Mouse (Mus musculus): Measurements from ENCODE around the gene Senp6. TPM values are rescaled to one million over a fixed set of nuclear protein-coding genes. Genes with fewer than 3 reads are reported as not detected.

Gene Senp6
- total and polyA plus RNA-seq, 2 experiments from 2014 or later, result 28.9 to 54.1 TPM

DNA sequence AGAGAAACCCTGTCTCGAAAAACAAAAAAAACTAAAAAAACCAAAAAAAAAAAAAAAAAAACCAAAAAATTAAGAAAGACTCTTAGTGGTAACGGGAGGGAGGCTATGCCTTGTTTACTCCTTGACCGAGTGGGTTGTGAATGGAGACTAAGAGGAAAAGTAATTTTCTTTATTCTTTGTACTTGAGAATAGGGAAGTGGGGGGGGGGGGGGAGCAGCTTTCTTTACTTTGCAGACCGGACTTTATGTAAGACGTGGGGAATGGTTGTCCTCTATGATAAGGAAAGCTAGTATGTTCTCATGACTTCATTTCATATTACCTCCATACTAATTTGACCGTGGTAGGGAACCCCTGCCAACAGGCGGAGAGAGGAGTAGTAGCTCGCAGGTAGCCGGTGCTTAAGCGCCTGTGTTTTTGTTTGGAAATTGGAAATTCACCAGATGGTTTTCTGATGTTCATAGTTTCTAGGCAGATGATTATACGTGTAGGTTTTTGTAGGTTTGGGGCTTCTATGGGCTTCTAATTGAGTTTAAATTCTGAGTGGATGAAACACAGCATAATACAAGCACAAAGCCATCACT lies 2.1 kb downstream of the Senp6 start:
- Histone ChIP-seq H3K4me2 (ENCODE audit: low read depth, low read length) (peak overlapping the region; percentile 73), H3K4me3 (ENCODE audit: low read depth, low read length) (peak overlapping the region; percentile 81), H3K9me3 (replicated peaks; ENCODE audit: control insufficient read depth, low read length) (peaks cover 9% of the 10 kb centered on the region; the same call in 1 of the 2 replicates), H3K36me3 (replicated peaks; ENCODE audit: control insufficient read depth, insufficient read depth, low read length) (no peaks in the 10 kb centered on the region), H3K27me3 (ENCODE audit: control insufficient read depth, insufficient read depth, low read length) (no peaks in the 10 kb centered on the region), H3K9ac (replicated peaks; ENCODE audit: low read depth, low read length) (peak overlapping the region; percentile 100), H3K27ac (ENCODE audit: low read depth) (no peak overlapping the region), H3K4me1 (ENCODE audit: control insufficient read depth, insufficient read depth) (peaks cover 32% of the 10 kb centered on the region)
- DNase-seq (ENCODE audit: low spot score), result no peak
- no peak for TF ChIP-seq EP300 (IDR thresholded peaks at IDR 0.05; ENCODE audit: low read depth)
- no peak for TF ChIP-seq CTCF (IDR thresholded peaks at IDR 0.05; ENCODE audit: low read depth)
- ATAC-seq (ENCODE audit: insufficient read depth, low read depth), result no peak
- WGBS, result 18% methylated on average over 11 of the region's 11 CpGs

DNA sequence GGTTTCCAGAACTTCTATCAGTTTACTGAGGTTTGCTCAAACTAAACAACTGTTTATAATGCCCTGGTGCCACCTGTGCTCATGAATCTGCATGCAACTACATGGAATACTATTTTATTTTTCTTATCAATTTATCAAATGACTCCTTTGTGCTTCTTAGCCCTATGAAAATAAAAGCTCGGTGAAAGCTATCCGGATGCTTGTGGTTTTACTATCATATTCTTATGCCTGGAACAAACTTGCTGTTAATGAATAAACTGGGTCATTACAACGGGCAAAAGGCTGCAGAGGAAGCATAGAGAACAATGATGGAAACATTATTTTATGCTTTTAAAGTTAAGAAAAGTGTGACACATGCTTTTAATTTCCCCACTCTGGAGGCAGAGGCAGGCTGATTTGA lies 3.3 kb downstream of the Senp6 start:
- DNase-seq (ENCODE audit: low spot score) (no peak), ATAC-seq (ENCODE audit: insufficient read depth, low read depth) (no peak)
- peaks cover 3% of the 10 kb centered on the region; the same call in 1 of the 2 replicates for H3K9me3 ChIP-seq (replicated peaks; ENCODE audit: control insufficient read depth, low read length)
- peaks cover 35% of the 10 kb centered on the region for H3K4me1 ChIP-seq (ENCODE audit: control insufficient read depth, insufficient read depth)
- 77% methylated on average over 3 of the region's 3 CpGs for WGBS
- H3K27me3 ChIP-seq (ENCODE audit: control insufficient read depth, insufficient read depth, low read length), result no peaks in the 10 kb centered on the region
- TF ChIP-seq EP300 (IDR thresholded peaks at IDR 0.05; ENCODE audit: low read depth) (no peak), CTCF (IDR thresholded peaks at IDR 0.05; ENCODE audit: low read depth) (no peak)
- no peaks in the 10 kb centered on the region for H3K36me3 ChIP-seq (replicated peaks; ENCODE audit: control insufficient read depth, insufficient read depth, low read length)
- H3K4me2 ChIP-seq (ENCODE audit: low read depth, low read length), result no peak overlapping the region
- no peak overlapping the region for H3K9ac ChIP-seq (replicated peaks; ENCODE audit: low read depth, low read length)
- H3K4me3 ChIP-seq (ENCODE audit: low read depth, low read length), result no peak overlapping the region
- 0 out of 2 replicates have a peak overlapping the region, but pooled peaks have one; percentile 20 for H3K27ac ChIP-seq (ENCODE audit: low read depth)

DNA sequence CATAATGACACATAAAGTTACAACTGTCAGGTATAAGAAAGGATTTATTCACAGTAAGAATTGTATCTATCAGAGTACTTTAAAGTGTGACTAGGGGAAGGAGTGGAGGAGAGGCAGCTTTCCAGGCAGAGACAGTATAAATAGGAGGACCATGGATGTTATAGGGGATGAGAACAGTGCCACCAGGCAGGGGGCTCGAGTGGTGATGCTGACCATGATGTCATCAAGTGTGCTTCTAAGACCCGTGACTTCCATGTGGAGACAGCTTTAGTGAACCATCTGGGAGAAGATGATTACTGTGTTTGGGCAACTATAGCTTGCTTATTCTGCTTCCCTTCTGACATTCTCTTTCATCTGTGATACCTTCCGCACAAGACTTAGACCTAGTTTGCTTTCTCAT lies 4.9 kb downstream of the Senp6 start:
- H3K4me1 ChIP-seq (ENCODE audit: control insufficient read depth, insufficient read depth), result peaks cover 38% of the 10 kb centered on the region
- H3K4me2 ChIP-seq (ENCODE audit: low read depth, low read length), result no peak overlapping the region
- H3K27me3 ChIP-seq (ENCODE audit: control insufficient read depth, insufficient read depth, low read length), result no peaks in the 10 kb centered on the region
- TF ChIP-seq CTCF (IDR thresholded peaks at IDR 0.05; ENCODE audit: low read depth), result no peak
- no peak for TF ChIP-seq EP300 (IDR thresholded peaks at IDR 0.05; ENCODE audit: low read depth)
- ATAC-seq (ENCODE audit: insufficient read depth, low read depth) (no peak), DNase-seq (ENCODE audit: low spot score) (no peak)
- no peaks in the 10 kb centered on the region for H3K9me3 ChIP-seq (replicated peaks; ENCODE audit: control insufficient read depth, low read length)
- no peak overlapping the region for H3K9ac ChIP-seq (replicated peaks; ENCODE audit: low read depth, low read length)
- H3K36me3 ChIP-seq (replicated peaks; ENCODE audit: control insufficient read depth, insufficient read depth, low read length), result no peaks in the 10 kb centered on the region
- WGBS, result 35% methylated on average over 3 of the region's 3 CpGs
- H3K27ac ChIP-seq (ENCODE audit: low read depth), result 0 out of 2 replicates have a peak overlapping the region, but pooled peaks have one; percentile 20
- H3K4me3 ChIP-seq (ENCODE audit: low read depth, low read length), result no peak overlapping the region

DNA sequence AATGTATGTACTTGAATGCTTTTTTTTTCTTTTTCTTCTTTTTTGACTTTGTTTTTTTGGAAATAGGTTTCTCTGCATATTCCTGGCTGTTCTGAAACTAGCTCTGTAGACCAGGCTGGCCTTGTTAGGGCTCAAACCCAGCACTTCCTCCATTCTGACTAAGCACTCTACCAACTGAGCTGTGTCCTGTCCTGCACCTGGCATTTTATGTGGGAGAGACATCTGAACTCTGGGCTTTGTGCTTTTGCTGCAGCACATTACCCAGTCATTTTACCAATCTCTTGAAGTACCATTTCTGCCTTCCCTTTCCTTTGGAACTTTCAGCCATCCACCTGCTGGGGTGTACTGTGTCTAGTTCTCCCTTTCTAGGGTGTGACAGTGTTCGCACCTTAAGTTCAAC lies 7.4 kb downstream of the Senp6 start:
- H3K9me3 ChIP-seq (replicated peaks; ENCODE audit: control insufficient read depth, low read length), result no peaks in the 10 kb centered on the region
- ATAC-seq (ENCODE audit: insufficient read depth, low read depth) (no peak), DNase-seq (ENCODE audit: low spot score) (peak; percentile 1)
- WGBS, result 94% methylated on average over 1 of the region's 1 CpGs
- no peak overlapping the region for H3K9ac ChIP-seq (replicated peaks; ENCODE audit: low read depth, low read length)
- no peaks in the 10 kb centered on the region for H3K27me3 ChIP-seq (ENCODE audit: control insufficient read depth, insufficient read depth, low read length)
- no peak overlapping the region for H3K27ac ChIP-seq (ENCODE audit: low read depth)
- no peaks in the 10 kb centered on the region for H3K36me3 ChIP-seq (replicated peaks; ENCODE audit: control insufficient read depth, insufficient read depth, low read length)
- no peak overlapping the region for H3K4me3 ChIP-seq (ENCODE audit: low read depth, low read length)
- no peak overlapping the region for H3K4me2 ChIP-seq (ENCODE audit: low read depth, low read length)
- peaks cover 42% of the 10 kb centered on the region for H3K4me1 ChIP-seq (ENCODE audit: control insufficient read depth, insufficient read depth)
- no peak for TF ChIP-seq CTCF (IDR thresholded peaks at IDR 0.05; ENCODE audit: low read depth)
- no peak for TF ChIP-seq EP300 (IDR thresholded peaks at IDR 0.05; ENCODE audit: low read depth)

DNA sequence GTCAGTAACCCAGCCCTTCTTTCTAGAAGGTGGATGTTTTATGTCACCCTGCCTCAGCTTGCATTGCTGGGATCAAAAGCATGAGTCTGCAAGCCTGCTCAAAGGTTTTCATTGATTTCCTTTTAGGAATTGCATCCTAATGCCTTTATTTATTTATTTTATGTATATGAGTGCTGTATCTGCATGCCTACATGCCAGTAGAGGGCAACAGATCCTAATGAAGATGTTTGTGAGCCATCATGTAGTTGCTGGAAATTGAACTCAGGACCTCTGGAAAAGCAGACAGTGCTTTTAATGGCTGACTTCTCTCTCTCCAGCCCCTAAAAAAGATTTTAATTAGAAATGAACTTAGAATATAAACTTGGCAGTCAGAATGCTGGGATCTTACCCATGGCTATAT lies 8.2 kb downstream of the Senp6 start:
- H3K36me3 ChIP-seq (replicated peaks; ENCODE audit: control insufficient read depth, insufficient read depth, low read length), result no peaks in the 10 kb centered on the region
- no peak overlapping the region for H3K4me3 ChIP-seq (ENCODE audit: low read depth, low read length)
- H3K9ac ChIP-seq (replicated peaks; ENCODE audit: low read depth, low read length), result no peak overlapping the region
- H3K4me1 ChIP-seq (ENCODE audit: control insufficient read depth, insufficient read depth), result peaks cover 42% of the 10 kb centered on the region
- DNase-seq (ENCODE audit: low spot score) (peak; percentile 11), ATAC-seq (ENCODE audit: insufficient read depth, low read depth) (no peak)
- no peak overlapping the region for H3K4me2 ChIP-seq (ENCODE audit: low read depth, low read length)
- H3K9me3 ChIP-seq (replicated peaks; ENCODE audit: control insufficient read depth, low read length), result no peaks in the 10 kb centered on the region
- H3K27ac ChIP-seq (ENCODE audit: low read depth), result no peak overlapping the region
- TF ChIP-seq CTCF (IDR thresholded peaks at IDR 0.05; ENCODE audit: low read depth), result peak; percentile 44
- no peak for TF ChIP-seq EP300 (IDR thresholded peaks at IDR 0.05; ENCODE audit: low read depth)
- H3K27me3 ChIP-seq (ENCODE audit: control insufficient read depth, insufficient read depth, low read length), result no peaks in the 10 kb centered on the region

DNA sequence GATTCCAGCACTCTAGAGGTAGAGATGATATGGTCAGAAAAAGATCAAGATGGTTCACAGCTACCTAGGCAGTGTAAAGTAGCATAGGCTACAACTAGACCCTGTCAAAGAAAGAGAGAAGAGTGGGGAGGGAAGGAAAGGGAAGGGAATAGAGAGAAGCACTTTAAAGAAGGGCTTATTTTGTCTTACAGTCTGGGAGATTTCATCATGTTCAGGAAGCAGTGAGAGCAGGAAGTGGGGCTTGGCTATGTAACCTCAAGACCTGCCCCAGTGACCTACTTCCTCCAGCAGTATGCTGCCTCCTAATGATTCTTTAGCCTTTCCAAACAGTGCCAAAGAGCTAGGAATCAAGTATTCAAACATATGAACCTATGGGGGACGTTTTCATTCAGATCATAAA lies 14.2 kb downstream of the Senp6 start:
- no peak overlapping the region for H3K4me3 ChIP-seq (ENCODE audit: low read depth, low read length)
- no peaks in the 10 kb centered on the region for H3K9me3 ChIP-seq (replicated peaks; ENCODE audit: control insufficient read depth, low read length)
- peak; percentile 22 for DNase-seq (ENCODE audit: low spot score)
- ATAC-seq (ENCODE audit: insufficient read depth, low read depth), result no peak
- H3K27me3 ChIP-seq (ENCODE audit: control insufficient read depth, insufficient read depth, low read length), result no peaks in the 10 kb centered on the region
- no peaks in the 10 kb centered on the region for H3K36me3 ChIP-seq (replicated peaks; ENCODE audit: control insufficient read depth, insufficient read depth, low read length)
- H3K4me1 ChIP-seq (ENCODE audit: control insufficient read depth, insufficient read depth), result peaks cover 24% of the 10 kb centered on the region
- WGBS, result 71% methylated on average over 1 of the region's 1 CpGs
- H3K4me2 ChIP-seq (ENCODE audit: low read depth, low read length), result no peak overlapping the region
- H3K9ac ChIP-seq (replicated peaks; ENCODE audit: low read depth, low read length), result no peak overlapping the region
- TF ChIP-seq CTCF (IDR thresholded peaks at IDR 0.05; ENCODE audit: low read depth) (no peak), EP300 (IDR thresholded peaks at IDR 0.05; ENCODE audit: low read depth) (no peak)
- H3K27ac ChIP-seq (ENCODE audit: low read depth), result peak overlapping the region; percentile 30; the same call in 1 of the 2 replicates
